Mouse (Mus musculus): ENCODE results near the gene Olfr809. TPM values are rescaled to one million over a fixed set of nuclear protein-coding genes. Genes with fewer than 3 reads are reported as not detected.

The Olfr809 gene
- total RNA-seq (2021): not detected in 2 replicates
- long read RNA-seq, experiment 1: 0 reads
- long read RNA-seq, experiment 2: 0 reads

DNA sequence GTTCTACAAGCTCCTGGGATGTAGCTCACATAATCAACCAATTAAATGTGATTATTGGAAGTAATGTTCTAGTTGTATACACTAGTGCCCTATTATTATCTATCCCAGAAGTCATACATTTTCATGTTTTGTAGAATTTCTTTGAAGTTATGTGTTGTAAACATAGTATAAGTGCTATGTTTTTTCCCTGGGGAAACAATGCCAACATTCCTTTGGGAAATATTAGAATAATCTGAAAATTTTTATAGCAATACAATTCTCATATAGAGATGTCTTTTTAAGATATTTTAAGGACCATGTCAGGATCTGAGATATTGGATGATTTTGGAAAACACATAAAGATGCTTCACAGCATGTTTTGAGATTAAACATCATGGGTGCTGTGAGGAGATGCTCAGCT lies at the start of gene Olfr809:
Gene Olfr809, plus strand, starts transcription at position 301 of the 400 bp plus-strand sequence.
- no peak for DNase-seq

DNA sequence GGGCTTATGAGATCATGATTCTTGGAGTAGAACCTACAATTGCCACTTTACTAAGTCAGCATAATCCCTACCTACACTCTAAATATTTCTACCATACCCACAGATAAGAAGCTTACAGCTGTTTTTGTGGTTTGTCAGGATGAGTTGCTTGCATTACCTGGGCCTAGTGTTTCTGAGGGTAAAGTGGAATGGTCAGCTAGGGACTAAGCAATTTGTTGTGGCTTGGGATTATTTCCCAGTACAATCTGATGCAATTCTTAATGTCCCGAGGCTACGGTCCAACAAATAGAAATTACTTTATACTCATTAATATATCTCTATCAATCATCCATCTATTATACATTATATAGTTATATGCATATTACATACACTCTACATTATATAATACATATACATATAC lies 45.2 kb upstream of the Olfr809 start, which contains the start of gene Olfr805:
Gene Olfr805, minus strand, starts transcription at position 101 of the 400 bp plus-strand sequence.
- DNase-seq: no peak

DNA sequence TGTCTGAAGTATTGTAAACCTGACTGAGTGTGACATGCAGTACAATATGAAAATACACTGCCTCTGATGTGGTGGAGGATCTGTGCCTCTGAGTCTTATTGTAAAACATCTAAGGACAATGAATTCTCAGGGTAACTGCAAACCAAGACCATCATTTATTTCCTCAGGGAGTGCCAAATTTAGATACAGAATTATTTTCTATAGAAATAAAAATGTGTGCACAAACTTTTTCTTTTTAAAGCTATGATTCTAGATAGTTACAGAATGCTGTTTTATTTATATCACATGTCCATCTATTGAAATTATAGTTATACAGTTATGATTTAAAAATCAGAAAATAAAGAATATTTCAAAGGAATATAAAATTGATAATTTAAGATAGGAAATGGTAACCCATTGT lies 32.6 kb upstream of the Olfr809 start, which contains the start of gene Olfr806:
Gene Olfr806, minus strand, starts transcription at position 101 of the 400 bp plus-strand sequence.
- DNase-seq: no peak

GRCm38 (mm10) chr10:129757693-129758092 lies 16.7 kb upstream of the Olfr809 start, which contains the start of gene Olfr807:
Gene Olfr807 (minus strand): TSS chr10:129757793.
- no peak for DNase-seq

DNA sequence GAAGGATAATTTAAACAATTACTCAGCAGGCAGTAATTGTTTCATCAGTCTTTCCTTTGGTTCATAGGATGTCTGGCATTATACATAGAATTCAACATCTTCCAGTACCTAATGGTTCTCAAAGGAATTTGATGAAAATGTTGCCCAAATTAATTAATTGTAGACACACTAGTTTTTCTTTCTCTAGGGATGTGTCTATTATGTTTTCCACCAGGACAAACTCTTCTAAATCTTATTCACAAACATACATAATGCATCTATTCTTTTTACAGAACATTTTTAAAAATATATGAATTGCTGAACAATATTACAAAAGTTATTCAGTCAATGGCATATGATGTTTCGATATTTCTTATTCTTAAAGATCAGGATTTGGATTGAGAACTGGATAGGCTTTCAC lies 9.3 kb upstream of the Olfr809 start, which contains the start of gene Olfr808:
Gene Olfr808, plus strand, starts transcription at position 301 of the 400 bp plus-strand sequence.
- no peak for DNase-seq

- no peak for DNase-seq
Observed at GRCm38 (mm10) chr10:129778123-129778522, 3.7 kb downstream of the Olfr809 start.

DNA sequence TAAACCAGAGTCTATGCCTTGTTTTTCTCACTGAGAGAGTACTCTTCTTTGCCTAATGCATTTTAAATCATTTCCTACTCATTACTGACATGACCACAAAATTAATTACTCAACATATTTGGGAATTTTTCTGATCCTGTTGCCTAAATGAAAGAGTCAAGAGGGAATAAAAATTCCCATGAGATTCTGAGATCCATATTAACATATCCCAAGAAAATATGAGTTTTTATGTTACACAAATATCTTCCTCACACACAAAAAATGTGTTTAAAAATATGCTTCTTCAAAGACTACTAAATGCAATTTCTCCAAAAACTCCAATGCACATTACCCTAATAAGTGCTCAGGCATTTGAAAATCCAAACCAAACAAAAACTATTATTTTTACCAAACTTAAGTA lies 20.4 kb downstream of the Olfr809 start, which contains the start of gene Olfr810:
Gene Olfr810, minus strand, starts transcription at position 101 of the 400 bp plus-strand sequence.
- no peak for DNase-seq

DNA sequence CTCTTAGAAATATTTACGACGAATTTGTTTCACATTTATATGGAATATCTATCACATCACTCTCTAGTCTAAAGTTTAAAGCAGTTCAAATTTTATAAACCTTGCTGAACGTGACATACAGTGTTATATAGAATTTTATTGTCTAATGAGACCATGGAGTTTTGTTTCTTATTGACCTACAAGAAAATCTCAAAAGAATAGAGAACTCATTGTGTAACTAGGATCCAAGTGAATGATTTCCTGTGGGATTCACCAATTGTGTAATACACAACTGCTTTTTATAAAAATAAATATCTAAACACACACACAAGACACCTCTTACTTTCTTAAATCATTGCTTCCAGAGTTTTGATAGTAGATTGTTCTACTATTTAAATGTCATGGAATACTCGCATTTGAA lies 29.9 kb downstream of the Olfr809 start, which contains the start of gene Olfr811:
Gene Olfr811, minus strand, starts transcription at position 101 of the 400 bp plus-strand sequence.
- no peak for DNase-seq

Small RNA genes lying within 50 kb of the gene (microRNA-seq; reads per million reads assigned to microRNA genes)
- 0 reads per million in 2 experiments for gene Gm24485

Other genes starting within 250 kb of the Olfr809 start
- not detected in 2 replicates for gene Olfr792, start 235.5 kb upstream of the Olfr809 start, total RNA-seq (2021)
- gene Olfr794, start 207.0 kb upstream of the Olfr809 start, total RNA-seq (2021): not detected in 2 replicates
- not detected in 2 replicates for gene Olfr796, start 162.1 kb upstream of the Olfr809 start, total RNA-seq (2021)
- not detected in 2 replicates for gene Olfr798, start 146.7 kb upstream of the Olfr809 start, total RNA-seq (2021)
- not detected in 2 replicates for gene Olfr799, start 137.2 kb upstream of the Olfr809 start, total RNA-seq (2021)
- not detected in 2 replicates for gene Olfr800, start 116.9 kb upstream of the Olfr809 start, total RNA-seq (2021)
- not detected in 2 replicates for gene Olfr801, start 100.8 kb upstream of the Olfr809 start, total RNA-seq (2021)
- not detected in 2 replicates for gene Olfr802, start 86.5 kb upstream of the Olfr809 start, total RNA-seq (2021)
- not detected in 2 replicates for gene Olfr803, start 80.4 kb upstream of the Olfr809 start, total RNA-seq (2021)
- not detected in 2 replicates for gene Olfr804, start 71.4 kb upstream of the Olfr809 start, total RNA-seq (2021)
- not detected in 2 replicates for gene Olfr805, start 45.3 kb upstream of the Olfr809 start, total RNA-seq (2021)
- gene Olfr806, start 32.7 kb upstream of the Olfr809 start, total RNA-seq (2021): not detected in 2 replicates
- not detected in 2 replicates for gene Olfr807, start 16.8 kb upstream of the Olfr809 start, total RNA-seq (2021)
- gene Olfr808, start 9.2 kb upstream of the Olfr809 start, total RNA-seq (2021): not detected in 2 replicates
- gene Olfr810, start 20.3 kb downstream of the Olfr809 start, total RNA-seq (2021): not detected in 2 replicates
- not detected in 2 replicates for gene Olfr811, start 29.8 kb downstream of the Olfr809 start, total RNA-seq (2021)
- gene Olfr812, start 71.5 kb downstream of the Olfr809 start, total RNA-seq (2021): not detected in 2 replicates
- gene Olfr813, start 80.7 kb downstream of the Olfr809 start, total RNA-seq (2021): not detected in 2 replicates
- not detected in 2 replicates for gene Olfr814, start 105.2 kb downstream of the Olfr809 start, total RNA-seq (2021)
- gene Olfr815, start 131.2 kb downstream of the Olfr809 start, total RNA-seq (2021): not detected in 2 replicates
- not detected in 2 replicates for gene Olfr816, start 141.0 kb downstream of the Olfr809 start, total RNA-seq (2021)
- gene Olfr818, start 174.5 kb downstream of the Olfr809 start, total RNA-seq (2021): not detected in 2 replicates
- gene Olfr819, start 192.6 kb downstream of the Olfr809 start, total RNA-seq (2021): not detected in 2 replicates
- not detected in 2 replicates for gene Olfr247, start 201.5 kb downstream of the Olfr809 start, total RNA-seq (2021)
- gene Gm10310, start 210.4 kb downstream of the Olfr809 start, total RNA-seq (2021): not detected in 2 replicates
- gene Olfr820, start 238.0 kb downstream of the Olfr809 start, total RNA-seq (2021): not detected in 2 replicates